Mouse (Mus musculus) inflammation-experienced regulatory T-cells, adult 6 months (primary cell): ENCODE data around the gene Rcn1. TPM values are rescaled to one million over a fixed set of nuclear protein-coding genes. Genes with fewer than 3 reads are reported as not detected.
A peak's percentile ranks its signal among the peaks of the same experiment; 100 is the strongest.

Experiments used
- ATAC-seq: one replicate; pipeline ENCODE4 v1.8.0; 2017
- polyA plus RNA-seq, 3 experiments: library from polyadenylated mRNA; unstranded; fragments of 100-300 nt; shearing (Covaris generic); gene quantifications; one replicate each; pipeline ENCODE4 v1.2.1; 2017

Gene Rcn1
- polyA plus RNA-seq, 3 experiments from 2014 or later = 7.5 to 17.7 (median 8.5) TPM

DNA sequence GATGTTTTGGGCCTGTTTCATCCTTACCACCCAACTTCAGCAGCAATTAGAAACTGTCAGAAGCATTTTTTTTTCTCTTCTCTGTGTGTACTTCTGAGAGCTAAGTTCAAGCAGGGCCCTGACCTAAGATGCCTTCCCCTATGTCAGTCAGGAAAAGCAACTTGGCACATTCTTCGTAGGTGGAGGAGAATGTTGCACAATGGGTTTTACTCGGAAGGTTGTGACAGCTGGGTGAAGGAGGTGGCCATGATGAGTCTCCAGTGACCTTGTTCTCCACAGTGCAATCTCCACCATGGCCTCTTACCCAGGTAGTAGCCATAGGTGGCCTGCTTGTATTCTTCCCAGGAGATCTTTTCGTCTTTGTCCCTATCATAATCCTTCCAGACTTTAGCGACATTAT lies 4.7 kb downstream of the Rcn1 start:
- no peak for ATAC-seq

DNA sequence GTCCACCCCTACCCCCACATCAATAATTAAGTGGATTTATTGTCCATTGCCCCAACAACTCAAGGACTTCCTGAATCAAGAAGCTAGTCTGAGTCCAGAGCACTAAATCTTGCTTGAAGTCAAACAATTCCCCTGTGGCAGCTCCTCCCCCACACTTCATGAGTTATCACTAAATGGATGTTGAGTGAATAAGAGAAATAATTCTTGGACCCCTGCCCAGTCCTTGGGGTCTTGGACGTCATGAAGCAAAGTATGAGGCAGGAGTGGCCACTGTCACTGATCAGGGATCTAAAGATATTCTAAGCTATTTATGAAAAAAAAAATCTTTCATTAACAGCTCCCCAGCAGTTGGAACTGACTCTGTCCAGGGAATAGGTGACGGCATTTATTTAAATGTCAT lies 6.6 kb downstream of the Rcn1 start:
- ATAC-seq = no peak

DNA sequence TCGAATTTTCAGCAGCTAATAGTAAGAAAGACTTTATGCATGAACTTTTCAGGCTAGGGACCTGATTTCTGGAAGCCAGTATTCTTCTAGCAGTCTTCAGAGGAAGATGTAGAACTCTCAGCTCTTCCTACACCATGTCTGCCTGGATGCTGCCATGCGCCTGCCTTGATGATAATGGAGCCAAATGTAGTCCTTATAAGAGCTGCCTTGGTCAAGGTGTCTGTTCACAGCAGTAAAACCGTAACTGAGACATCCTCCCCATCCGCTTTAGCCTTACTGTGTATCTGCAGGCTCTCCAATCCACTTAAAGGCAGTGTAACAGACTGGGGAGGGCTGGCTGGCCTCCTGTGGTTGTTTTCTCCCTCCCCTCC lies 7.7 kb downstream of the Rcn1 start:
- no peak for ATAC-seq

- peak; percentile 15 for ATAC-seq
Measured at GRCm38 (mm10) chr2:105390653-105391413, 8.3 kb downstream of the Rcn1 start.

GRCm38 (mm10) chr2:105389007-105389890 lies 9.9 kb downstream of the Rcn1 start:
- ATAC-seq = no peak

GRCm38 (mm10) chr2:105386418-105386817 lies 12.7 kb downstream of the Rcn1 start:
- ATAC-seq = peak; percentile 69

GRCm38 (mm10) chr2:105384998-105385397 lies 14.1 kb downstream of the Rcn1 start:
- no peak for ATAC-seq

- no peak for ATAC-seq
Measured at GRCm38 (mm10) chr2:105383063-105383462, 16.1 kb downstream of the Rcn1 start.

GRCm38 (mm10) chr2:105380757-105381319 lies 18.3 kb downstream of the Rcn1 start:
- ATAC-seq = no peak

GRCm38 (mm10) chr2:105379682-105380081 lies 19.4 kb downstream of the Rcn1 start:
- no peak for ATAC-seq

DNA sequence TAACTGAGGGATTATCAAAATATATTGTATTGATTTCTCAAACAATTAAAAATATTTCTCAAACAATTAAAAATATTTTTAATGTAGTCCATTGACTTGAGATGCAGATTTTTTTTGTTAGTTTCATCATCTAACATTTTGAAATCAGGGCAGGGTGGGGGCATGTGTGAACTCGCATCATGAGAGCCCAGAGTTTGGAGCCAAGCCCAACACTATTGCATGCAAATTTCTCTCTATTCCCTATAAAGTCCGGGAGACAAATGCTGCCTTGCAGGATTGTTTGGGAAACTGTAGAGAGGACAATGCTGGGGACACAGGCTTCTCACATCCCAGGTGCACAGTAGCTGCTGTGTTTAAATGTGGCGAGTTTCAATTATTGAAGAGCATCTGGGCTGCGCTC lies 23.4 kb downstream of the Rcn1 start:
- ATAC-seq = no peak

- no peak for ATAC-seq
Measured at GRCm38 (mm10) chr2:105375261-105375660, 23.9 kb downstream of the Rcn1 start.

- no peak for ATAC-seq
Measured at GRCm38 (mm10) chr2:105373658-105374057, 25.5 kb downstream of the Rcn1 start.

GRCm38 (mm10) chr2:105372727-105373126 lies 26.4 kb downstream of the Rcn1 start:
- no peak for ATAC-seq

DNA sequence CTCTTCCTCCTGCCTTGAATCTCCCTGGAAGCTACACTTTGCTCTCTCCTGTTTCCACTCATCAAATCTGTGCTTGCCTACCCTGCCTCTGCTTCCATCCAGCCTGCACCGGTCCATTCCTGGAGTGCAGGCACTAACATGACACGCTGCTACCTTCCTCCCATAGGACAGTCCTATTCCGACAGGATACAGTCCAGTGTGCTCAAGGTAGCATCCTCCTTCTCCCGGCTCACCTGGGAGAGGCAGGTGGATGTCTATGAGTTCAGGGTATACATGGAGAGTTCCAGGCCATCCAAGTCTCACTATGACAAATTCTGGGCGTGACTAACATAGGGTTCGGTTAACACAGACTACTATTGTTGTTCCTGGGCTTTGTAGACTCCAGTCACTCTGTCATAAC lies 27.0 kb downstream of the Rcn1 start:
- ATAC-seq = no peak

GRCm38 (mm10) chr2:105370698-105371097 lies 28.4 kb downstream of the Rcn1 start:
- ATAC-seq = no peak

DNA sequence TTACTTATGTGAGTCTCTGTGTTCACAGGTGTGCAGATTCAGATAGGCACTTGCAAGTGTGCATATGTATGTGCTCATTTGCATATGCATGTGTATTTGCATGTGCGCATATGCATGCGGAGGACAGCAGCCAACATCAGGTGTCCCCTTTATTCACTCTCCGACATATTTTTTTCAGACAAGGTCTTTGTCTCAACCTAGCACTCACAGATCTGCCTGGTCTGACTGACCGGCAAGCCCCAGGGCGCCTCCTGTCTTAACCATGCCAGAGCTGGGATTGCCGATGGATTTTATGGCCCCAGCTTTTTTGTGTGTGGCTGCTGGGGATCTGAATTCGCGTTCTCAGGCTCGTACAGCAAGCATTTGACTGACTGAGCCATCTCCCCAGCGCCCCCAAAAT lies 28.9 kb downstream of the Rcn1 start:
- ATAC-seq = no peak

DNA sequence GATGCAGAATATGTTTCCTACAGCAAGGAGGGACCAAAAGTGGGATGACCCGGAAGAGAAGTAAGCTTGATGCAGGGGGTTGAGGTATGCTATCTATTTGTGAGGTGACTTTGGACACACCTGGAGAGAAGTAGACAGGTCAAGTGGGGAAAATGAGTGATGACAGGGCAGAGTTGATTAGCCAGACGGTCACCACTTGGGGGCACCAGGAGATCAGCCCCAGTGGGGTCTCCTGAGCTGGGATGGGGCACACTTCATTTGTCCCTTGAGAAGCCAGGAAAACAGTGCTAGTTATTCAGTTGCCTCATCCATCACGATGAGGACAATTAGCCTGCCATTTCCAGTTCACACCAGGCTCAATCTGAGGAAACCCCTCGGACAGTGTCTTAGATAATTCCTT lies 31.5 kb downstream of the Rcn1 start:
- ATAC-seq = peak; percentile 56

GRCm38 (mm10) chr2:105358040-105358439 lies 41.1 kb downstream of the Rcn1 start:
- ATAC-seq = peak; percentile 74

DNA sequence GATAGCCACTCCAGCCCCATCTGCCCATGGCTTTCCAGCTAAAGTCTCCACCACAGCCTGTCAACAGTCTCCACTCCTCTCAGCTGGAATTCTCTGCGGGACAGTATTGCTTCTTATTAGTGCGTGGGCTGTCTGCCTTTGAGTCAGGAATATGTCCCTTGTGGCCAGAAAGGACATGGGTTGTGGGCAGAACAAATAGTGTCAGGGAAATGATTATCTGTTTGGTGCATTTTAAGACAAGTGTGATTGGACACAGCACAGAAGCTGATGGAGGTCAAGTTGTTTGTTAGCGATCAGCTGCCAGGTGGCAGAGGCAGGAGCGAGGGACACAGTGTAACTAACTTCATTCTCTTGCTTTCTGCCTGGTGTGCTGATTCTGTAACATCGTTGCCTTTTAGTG lies 42.3 kb downstream of the Rcn1 start:
- ATAC-seq = no peak

- no peak for ATAC-seq
Measured at GRCm38 (mm10) chr2:105348886-105349285, 50.2 kb downstream of the Rcn1 start.

GRCm38 (mm10) chr2:105339993-105340392 lies 59.1 kb downstream of the Rcn1 start:
- no peak for ATAC-seq

- ATAC-seq = no peak
Measured at GRCm38 (mm10) chr2:105337171-105337875, 61.8 kb downstream of the Rcn1 start.
